In genomic region chr15:84654975-84655374, GRCm38 (mm10) we compare ENCODE assay signal across 9 mouse cellular contexts. TPM values are rescaled to one million over a fixed set of nuclear protein-coding genes. Genes with fewer than 3 reads are reported as not detected.
DNase-seq lines count a peak whose midpoint lies in the region; ATAC-seq lines count a peak whose summit lies in the region.
"Had no signal": no experiment of that assay in that cellular context is flagged by ENCODE, and none has a peak within 500 bp of the region (broad histone marks: within the 10 kb centered on the region; RNA-seq: fewer than 3 reads in every experiment).

No protein-coding gene starts in this region.

- no peak overlapping the region for H3K4me3 ChIP-seq in heart, embryonic 13.5 days
- no peak overlapping the region for H3K4me3 ChIP-seq in embryonic facial prominence, embryonic 11.5 days (ENCODE audit: low read depth, low read length)
- no peak overlapping the region for H3K4me3 ChIP-seq in hindbrain, embryonic 11.5 days (ENCODE audit: low read depth, low read length)
- no peak overlapping the region for H3K4me3 ChIP-seq in midbrain, embryonic 11.5 days (ENCODE audit: low read depth, low read length)

- H3K4me2 ChIP-seq in heart, embryonic 13.5 days = no peak overlapping the region
- H3K4me2 ChIP-seq in embryonic facial prominence, embryonic 11.5 days (ENCODE audit: low read depth, low read length) = no peak overlapping the region
- H3K4me2 ChIP-seq in hindbrain, embryonic 11.5 days (replicated peaks; ENCODE audit: low read depth, low read length) = no peak overlapping the region
- no peak overlapping the region; the same call in 1 of the 2 replicates for H3K4me2 ChIP-seq in midbrain, embryonic 11.5 days

- no peak for ATAC-seq in heart, embryonic 13.5 days (ENCODE audit: extremely low read depth, insufficient number of reproducible peaks, low FRiP score, low TSS enrichment)
- ATAC-seq in embryonic facial prominence, embryonic 11.5 days (replicated peaks; ENCODE audit: insufficient number of reproducible peaks, low FRiP score, low TSS enrichment, low read depth) = no peak
- no peak for ATAC-seq in hindbrain, embryonic 11.5 days (ENCODE audit: low FRiP score)
- ATAC-seq in midbrain, embryonic 11.5 days (ENCODE audit: low FRiP score) = no peak

- DNase-seq in heart, adult 8-10 months (ENCODE audit: low spot score) = no peak
- DNase-seq in embryonic facial prominence, embryonic 11.5 days (ENCODE audit: low spot score) = no peak
- no peak for DNase-seq in hindbrain, embryonic 11.5 days (ENCODE audit: low spot score)
- DNase-seq in midbrain, embryonic 11.5 days (ENCODE audit: low spot score, missing footprints) = peak; percentile 88
- DNase-seq in layer of hippocampus, adult 18-20 months (ENCODE audit: low spot score in 2 of 2) = no peak
- no peak for DNase-seq in adrenal gland, adult 2 months
- no peak for DNase-seq in gastrocnemius, postnatal 25 days
- DNase-seq: cerebellum, adult 9-11 months had no signal

- H3K9ac ChIP-seq in heart, embryonic 13.5 days = no peak overlapping the region
- H3K9ac ChIP-seq in embryonic facial prominence, embryonic 11.5 days (replicated peaks; ENCODE audit: low read length) = peak overlapping the region; percentile 50
- H3K9ac ChIP-seq in hindbrain, embryonic 11.5 days (ENCODE audit: low read depth, low read length) = no peak overlapping the region
- no peak overlapping the region for H3K9ac ChIP-seq in midbrain, embryonic 11.5 days (ENCODE audit: low read length)

- H3K9me3 ChIP-seq in heart, embryonic 13.5 days = no peaks in the 10 kb centered on the region
- no peaks in the 10 kb centered on the region for H3K9me3 ChIP-seq in embryonic facial prominence, embryonic 11.5 days (replicated peaks; ENCODE audit: control insufficient read depth, low read length)
- no peaks in the 10 kb centered on the region for H3K9me3 ChIP-seq in hindbrain, embryonic 11.5 days (ENCODE audit: control insufficient read depth, low read length)
- H3K9me3 ChIP-seq in midbrain, embryonic 11.5 days (ENCODE audit: control insufficient read depth, low read length) = no peaks in the 10 kb centered on the region

- peaks cover 18% of the 10 kb centered on the region for H3K4me1 ChIP-seq in heart, embryonic 13.5 days
- peaks cover 9% of the 10 kb centered on the region for H3K4me1 ChIP-seq in embryonic facial prominence, embryonic 11.5 days (ENCODE audit: control insufficient read depth, insufficient read depth, low read length)
- H3K4me1 ChIP-seq in hindbrain, embryonic 11.5 days (replicated peaks; ENCODE audit: control insufficient read depth, insufficient read depth, low read length) = 0 out of 2 replicates have a peak, but pooled peaks cover 5% of the 10 kb centered on the region
- H3K4me1 ChIP-seq in midbrain, embryonic 11.5 days (ENCODE audit: control insufficient read depth, insufficient read depth, low read length) = peaks cover 16% of the 10 kb centered on the region

- H3K27me3 ChIP-seq in heart, embryonic 13.5 days (replicated peaks) = no peaks in the 10 kb centered on the region
- no peaks in the 10 kb centered on the region for H3K27me3 ChIP-seq in embryonic facial prominence, embryonic 11.5 days (ENCODE audit: control insufficient read depth, insufficient read depth, low read length)
- no peaks in the 10 kb centered on the region for H3K27me3 ChIP-seq in hindbrain, embryonic 11.5 days (ENCODE audit: control insufficient read depth, insufficient read depth, low read length)
- H3K27me3 ChIP-seq in midbrain, embryonic 11.5 days (ENCODE audit: control insufficient read depth, insufficient read depth, low read length) = no peaks in the 10 kb centered on the region

- no peaks in the 10 kb centered on the region for H3K36me3 ChIP-seq in heart, embryonic 13.5 days
- no peaks in the 10 kb centered on the region for H3K36me3 ChIP-seq in embryonic facial prominence, embryonic 11.5 days (replicated peaks; ENCODE audit: control insufficient read depth, insufficient read depth, low read depth, low read length)
- H3K36me3 ChIP-seq in hindbrain, embryonic 11.5 days (ENCODE audit: control insufficient read depth, insufficient read depth, low read length) = no peaks in the 10 kb centered on the region
- no peaks in the 10 kb centered on the region for H3K36me3 ChIP-seq in midbrain, embryonic 11.5 days (ENCODE audit: control insufficient read depth, insufficient read depth, low read length)

- peak overlapping the region; percentile 95 for H3K27ac ChIP-seq in heart, embryonic 13.5 days (replicated peaks)
- peak overlapping the region; percentile 92 for H3K27ac ChIP-seq in embryonic facial prominence, embryonic 11.5 days (replicated peaks; ENCODE audit: low read depth, low read length)
- peak overlapping the region; percentile 78 for H3K27ac ChIP-seq in hindbrain, embryonic 11.5 days (ENCODE audit: low read depth, low read length)
- H3K27ac ChIP-seq in midbrain, embryonic 11.5 days (ENCODE audit: low read depth, low read length) = peak overlapping the region; percentile 87

- WGBS in heart, embryonic 13.5 days = 34% methylated on average over 10 of the region's 10 CpGs
- 50% methylated on average over 10 of the region's 10 CpGs for WGBS in embryonic facial prominence, embryonic 11.5 days
- WGBS in hindbrain, embryonic 11.5 days = 57% methylated on average over 10 of the region's 10 CpGs
- WGBS in midbrain, embryonic 11.5 days = 59% methylated on average over 10 of the region's 10 CpGs

RNA-seq across cellular contexts. Expression of gene Prr5, which starts 14.4 kb away (rescaled TPM):
- 20.7 and 21.1 TPM in 2 replicates for polyA plus RNA-seq in heart, embryonic 13.5 days (2015; fragmentation: Nextera tagmentation; extraction: Ambion mirVana)
- 1 to 10 TPM; 2.5 to 4.3 (median 3.1) TPM for total RNA-seq in heart, adult 8-10 months (2022)
- polyA plus RNA-seq in embryonic facial prominence, embryonic 11.5 days (2014; fragmentation: Nextera tagmentation; extraction: Ambion mirVana) = 11.4 and 11.8 TPM in 2 replicates
- 12.1 and 13.9 TPM in 2 replicates for polyA plus RNA-seq in hindbrain, embryonic 11.5 days (2014; fragmentation: Nextera tagmentation; extraction: Ambion mirVana)
- 7.3 and 10.9 TPM in 2 replicates for polyA plus RNA-seq in midbrain, embryonic 11.5 days (2014; fragmentation: Nextera tagmentation; extraction: Ambion mirVana)
- total RNA-seq in layer of hippocampus, adult 18-20 months (2021) = 10 to 100 TPM; 14.0 to 14.4 TPM
- total RNA-seq in adrenal gland, adult 2 months (2021) = 1 to 10 TPM; 7.0 to 9.4 TPM
- polyA plus RNA-seq in adrenal gland, adult 2 months (2012; rRNA removed) = 15.7 and 26.7 TPM in 2 replicates
- total RNA-seq in gastrocnemius, postnatal 25 days (2021) = 1 to 10 TPM; 3.9 to 4.1 TPM
